Mouse (Mus musculus): Measurements from ENCODE around the gene Cgnl1. TPM values are rescaled to one million over a fixed set of nuclear protein-coding genes. Genes with fewer than 3 reads are reported as not detected.

Cgnl1 gene
- polyA plus RNA-seq, 1 experiment from 2014 or later: 25.3 TPM

- peaks cover 42% of the 10 kb centered on the region for H3K4me1 ChIP-seq (ENCODE audit: control insufficient read depth, insufficient read depth, low read length)
- H3K9ac ChIP-seq (ENCODE audit: low read length): peak overlapping the region; percentile 94
Observed at GRCm38 (mm10) chr9:71589771-71590170, 181.6 kb downstream of the Cgnl1 start.

GRCm38 (mm10) chr9:71588930-71589592, 182.3 kb downstream of the Cgnl1 start:
- H3K9ac ChIP-seq (ENCODE audit: low read length): peak overlapping the region; percentile 94
- H3K36me3 ChIP-seq (ENCODE audit: control insufficient read depth, insufficient read depth): peaks cover 20% of the 10 kb centered on the region
- peaks cover 39% of the 10 kb centered on the region for H3K4me1 ChIP-seq (ENCODE audit: control insufficient read depth, insufficient read depth, low read length)
- WGBS: 26% methylated on average over 2 of the region's 2 CpGs
- H3K9me3 ChIP-seq (replicated peaks; ENCODE audit: control insufficient read depth, low read length): peaks cover 14% of the 10 kb centered on the region
- H3K27ac ChIP-seq (ENCODE audit: low read length): peak overlapping the region; percentile 97
- no peaks in the 10 kb centered on the region for H3K27me3 ChIP-seq (ENCODE audit: control insufficient read depth, insufficient read depth, low read length)
- H3K4me2 ChIP-seq (ENCODE audit: low read depth, low read length): peak overlapping the region; percentile 74
- peak overlapping the region; percentile 91 for H3K4me3 ChIP-seq (ENCODE audit: low read length)
- peak; percentile 67 for ATAC-seq (replicated peaks; ENCODE audit: extremely low read depth, insufficient read depth, low FRiP score)

More at GRCm38 (mm10) chr9:71589771-71590170, 181.6 kb downstream of the Cgnl1 start:
- peak overlapping the region; percentile 97 for H3K27ac ChIP-seq (ENCODE audit: low read length)
- peak overlapping the region; percentile 74 for H3K4me2 ChIP-seq (ENCODE audit: low read depth, low read length)
- 22% methylated on average over 7 of the region's 7 CpGs for WGBS
- H3K4me3 ChIP-seq (ENCODE audit: low read length): peak overlapping the region; percentile 91
- H3K27me3 ChIP-seq (ENCODE audit: control insufficient read depth, insufficient read depth, low read length): no peaks in the 10 kb centered on the region
- H3K36me3 ChIP-seq (ENCODE audit: control insufficient read depth, insufficient read depth): peaks cover 18% of the 10 kb centered on the region
- peak; percentile 38; the same call in 1 of the 2 replicates for ATAC-seq (replicated peaks; ENCODE audit: extremely low read depth, insufficient read depth, low FRiP score)
- H3K9me3 ChIP-seq (replicated peaks; ENCODE audit: control insufficient read depth, low read length): peaks cover 14% of the 10 kb centered on the region

- Histone ChIP-seq H3K4me3 (ENCODE audit: low read length) (no peak overlapping the region), H3K9ac (ENCODE audit: low read length) (no peak overlapping the region), H3K27ac (ENCODE audit: low read length) (no peak overlapping the region), H3K4me1 (ENCODE audit: control insufficient read depth, insufficient read depth, low read length) (peaks cover 41% of the 10 kb centered on the region), H3K36me3 (ENCODE audit: control insufficient read depth, insufficient read depth) (peaks cover 23% of the 10 kb centered on the region), H3K4me2 (ENCODE audit: low read depth, low read length) (no peak overlapping the region), H3K27me3 (ENCODE audit: control insufficient read depth, insufficient read depth, low read length) (no peaks in the 10 kb centered on the region), H3K9me3 (replicated peaks; ENCODE audit: control insufficient read depth, low read length) (peaks cover 14% of the 10 kb centered on the region)
- WGBS: 42% methylated on average over 3 of the region's 3 CpGs
- ATAC-seq (replicated peaks; ENCODE audit: extremely low read depth, insufficient read depth, low FRiP score): no peak
Observed at GRCm38 (mm10) chr9:71586408-71586807, 185.0 kb downstream of the Cgnl1 start.

- no peak overlapping the region for H3K4me3 ChIP-seq (ENCODE audit: low read length)
- peaks cover 30% of the 10 kb centered on the region for H3K4me1 ChIP-seq (ENCODE audit: control insufficient read depth, insufficient read depth, low read length)
- H3K9me3 ChIP-seq (replicated peaks; ENCODE audit: control insufficient read depth, low read length): peaks cover 14% of the 10 kb centered on the region
- ATAC-seq (replicated peaks; ENCODE audit: extremely low read depth, insufficient read depth, low FRiP score): no peak
- H3K27ac ChIP-seq (ENCODE audit: low read length): no peak overlapping the region
- peaks cover 40% of the 10 kb centered on the region for H3K36me3 ChIP-seq (ENCODE audit: control insufficient read depth, insufficient read depth)
- H3K4me2 ChIP-seq (ENCODE audit: low read depth, low read length): no peak overlapping the region
- H3K9ac ChIP-seq (ENCODE audit: low read length): no peak overlapping the region
- H3K27me3 ChIP-seq (ENCODE audit: control insufficient read depth, insufficient read depth, low read length): no peaks in the 10 kb centered on the region
- 54% methylated on average over 1 of the region's 1 CpGs for WGBS
Observed at GRCm38 (mm10) chr9:71582771-71583170, 188.6 kb downstream of the Cgnl1 start.

- no peaks in the 10 kb centered on the region for H3K27me3 ChIP-seq (ENCODE audit: control insufficient read depth, insufficient read depth, low read length)
- no peak overlapping the region for H3K9ac ChIP-seq (ENCODE audit: low read length)
- peaks cover 31% of the 10 kb centered on the region for H3K36me3 ChIP-seq (ENCODE audit: control insufficient read depth, insufficient read depth)
- 68% methylated on average over 7 of the region's 7 CpGs for WGBS
- no peak for ATAC-seq (replicated peaks; ENCODE audit: extremely low read depth, insufficient read depth, low FRiP score)
- H3K4me1 ChIP-seq (ENCODE audit: control insufficient read depth, insufficient read depth, low read length): peaks cover 16% of the 10 kb centered on the region
- H3K4me3 ChIP-seq (ENCODE audit: low read length): no peak overlapping the region
- H3K9me3 ChIP-seq (replicated peaks; ENCODE audit: control insufficient read depth, low read length): no peaks in the 10 kb centered on the region
- no peak overlapping the region for H3K4me2 ChIP-seq (ENCODE audit: low read depth, low read length)
- H3K27ac ChIP-seq (ENCODE audit: low read length): no peak overlapping the region
Observed at GRCm38 (mm10) chr9:71578896-71579564, 192.4 kb downstream of the Cgnl1 start.

Other genes with a start within 250 kb of the Cgnl1 start
- gene Myzap, start 179.2 kb downstream of the Cgnl1 start, polyA plus RNA-seq (2015; fragmentation: Nextera tagmentation; extraction: Ambion mirVana): 168 and 183 TPM in 2 replicates